Mouse (Mus musculus) intestine, postnatal 0 days (tissue): Measurements from ENCODE around the gene Zwilch. TPM values are rescaled to one million over a fixed set of nuclear protein-coding genes. Genes with fewer than 3 reads are reported as not detected.
"Not testable (repeated sequence)": the region's sequence is repeated elsewhere in the genome, so short reads cannot be mapped to it uniquely, and the experiment has no call there.

ENCODE experiments used
- ATAC-seq: fragments of 200-750 bp; cut with Nextera tagmentation; 2 replicates; pipeline ENCODE4 v1.8.0; 2017; ENCODE audit warnings: mild to moderate bottlenecking, moderate TSS enrichment, moderate library complexity
- H3K27ac ChIP-seq: fragments of 300-500 bp; sonication (generic); 2 replicates; pipeline ENCODE4 v1.5.1; 2014; ENCODE audit warnings: mild to moderate bottlenecking, low read depth, low read length, moderate library complexity
- H3K27me3 ChIP-seq: fragments of 300-500 bp; sonication (generic); replicated peaks from 2 replicates; pipeline ENCODE4 v1.6.1; 2014; ENCODE audit warnings: low read length, mixed read lengths; ENCODE audit not compliant: control insufficient read depth, insufficient read depth
- H3K36me3 ChIP-seq: fragments of 300-500 bp; sonication (generic); 2 replicates; pipeline ENCODE4 v1.6.1; 2014; ENCODE audit warnings: mild to moderate bottlenecking, moderate library complexity; ENCODE audit not compliant: control insufficient read depth, insufficient read depth
- H3K4me1 ChIP-seq: fragments of 300-500 bp; sonication (generic); replicated peaks from 2 replicates; pipeline ENCODE4 v1.6.1; 2014; ENCODE audit warnings: antibody characterized with exemption, low read length, mixed read lengths; ENCODE audit not compliant: control insufficient read depth, insufficient read depth
- H3K4me2 ChIP-seq: fragments of 300-500 bp; sonication (generic); replicated peaks from 2 replicates; pipeline ENCODE4 v1.6.1; 2014; ENCODE audit warnings: low read depth, mild to moderate bottlenecking, moderate library complexity
- H3K4me3 ChIP-seq: fragments of 300-500 bp; sonication (generic); 2 replicates; pipeline ENCODE4 v1.5.1; 2014; ENCODE audit warnings: low read depth, low read length
- H3K9ac ChIP-seq: fragments of 300-500 bp; sonication (generic); 2 replicates; pipeline ENCODE4 v1.6.1; 2014; ENCODE audit warnings: mild to moderate bottlenecking, low read depth, low read length
- H3K9me3 ChIP-seq: fragments of 300-500 bp; sonication (generic); 2 replicates; pipeline ENCODE4 v1.6.1; 2016; ENCODE audit warnings: mixed run types; ENCODE audit not compliant: control insufficient read depth
- CTCF ChIP-seq: sonication (generic); IDR thresholded peaks from 2 replicates; pipeline ENCODE4 v1.5.1; 2016; ENCODE audit warnings: low read depth, mild to moderate bottlenecking, control low read depth, antibody characterized with exemption, moderate library complexity
- WGBS: fragments of 180-500 bp; shearing (Covaris S2); extraction: QIAGEN DNeasy Blood & Tissue Kit; methylation state at CpG from one replicate; pipeline ENCODE4 v1.1.7; 2014; 5-methylcytosine and 5-hydroxymethylcytosine counted together
- polyA plus RNA-seq: library from polyadenylated mRNA; unstranded; fragments of >200 nt; fragmentation: Nextera tagmentation; extraction: Ambion mirVana; gene quantifications from 2 replicates; pipeline ENCODE4 v1.2.1, GENCODE M21; 2015

The Zwilch gene
- polyA plus RNA-seq, 1 experiment from 2014 or later = 3.0 TPM

DNA sequence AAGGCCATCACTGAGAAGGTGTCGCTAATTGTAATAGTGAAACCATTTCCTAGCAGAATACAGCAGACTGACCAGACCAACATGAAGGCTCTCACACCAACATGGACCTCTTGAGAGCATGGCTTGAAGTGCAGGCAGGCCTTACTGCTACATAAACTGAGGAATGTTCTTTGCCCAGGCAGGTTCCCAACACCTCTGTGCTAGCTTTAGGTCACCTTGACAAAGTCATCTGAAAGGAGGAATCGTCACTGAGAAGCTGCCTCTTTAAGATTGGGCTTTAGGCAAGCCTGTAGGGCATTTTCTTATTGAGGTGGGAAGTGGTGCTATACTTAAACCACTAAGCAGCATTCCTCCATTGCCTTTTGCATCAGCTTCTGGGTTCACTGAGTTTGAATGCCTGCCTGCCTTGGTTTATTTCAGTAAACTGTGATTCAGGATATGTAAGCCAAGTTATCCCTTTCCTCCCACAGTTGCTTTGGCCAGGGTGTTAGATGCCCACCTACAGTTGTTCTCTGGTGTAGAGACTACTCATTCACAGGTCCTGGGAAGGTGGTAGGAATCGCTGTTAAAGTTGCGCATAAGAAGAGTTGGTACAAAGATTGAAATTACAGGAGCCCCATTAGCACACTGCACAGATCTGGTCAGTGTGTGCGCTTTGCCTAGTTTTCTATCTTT, 11.4 kb upstream of the Zwilch start:
- H3K9me3 ChIP-seq = no peaks in the 10 kb centered on the region
- H3K4me1 ChIP-seq = 0 out of 2 replicates have a peak, but pooled peaks cover 4% of the 10 kb centered on the region
- H3K9ac ChIP-seq = no peak overlapping the region
- peaks cover 59% of the 10 kb centered on the region for H3K36me3 ChIP-seq
- 90% methylated on average over 5 of the region's 5 CpGs for WGBS
- ATAC-seq = no peak
- no peaks in the 10 kb centered on the region for H3K27me3 ChIP-seq
- no peak for TF ChIP-seq CTCF
- no peak overlapping the region for H3K4me3 ChIP-seq
- no peak overlapping the region for H3K27ac ChIP-seq
- H3K4me2 ChIP-seq = no peak overlapping the region

DNA sequence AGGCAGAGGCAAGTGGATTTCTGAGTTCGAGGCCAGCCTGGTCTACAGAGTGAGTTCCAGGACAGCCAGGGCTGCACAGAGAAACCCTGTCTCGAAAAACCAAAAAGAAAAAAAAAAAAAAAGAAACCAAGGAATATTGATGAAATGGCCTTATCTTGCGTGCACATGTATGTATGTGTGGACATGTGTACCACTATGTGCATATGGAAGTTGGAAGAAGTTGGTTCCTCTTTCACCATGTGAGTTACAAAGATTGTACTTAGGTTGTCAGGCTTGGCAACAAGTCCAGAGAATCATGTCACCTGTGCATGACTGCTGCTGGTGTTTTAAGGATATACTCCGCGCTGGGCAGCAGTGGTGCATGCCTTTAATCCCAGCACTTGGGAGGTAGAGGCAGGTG, 10.4 kb upstream of the Zwilch start:
- not testable (repeated sequence) for H3K27me3 ChIP-seq, H3K9ac ChIP-seq, H3K27ac ChIP-seq, H3K4me2 ChIP-seq, H3K9me3 ChIP-seq, ATAC-seq, H3K4me3 ChIP-seq, H3K4me1 ChIP-seq
- peaks cover 50% of the 10 kb centered on the region for H3K36me3 ChIP-seq
- 94% methylated on average over 5 of the region's 5 CpGs for WGBS

DNA sequence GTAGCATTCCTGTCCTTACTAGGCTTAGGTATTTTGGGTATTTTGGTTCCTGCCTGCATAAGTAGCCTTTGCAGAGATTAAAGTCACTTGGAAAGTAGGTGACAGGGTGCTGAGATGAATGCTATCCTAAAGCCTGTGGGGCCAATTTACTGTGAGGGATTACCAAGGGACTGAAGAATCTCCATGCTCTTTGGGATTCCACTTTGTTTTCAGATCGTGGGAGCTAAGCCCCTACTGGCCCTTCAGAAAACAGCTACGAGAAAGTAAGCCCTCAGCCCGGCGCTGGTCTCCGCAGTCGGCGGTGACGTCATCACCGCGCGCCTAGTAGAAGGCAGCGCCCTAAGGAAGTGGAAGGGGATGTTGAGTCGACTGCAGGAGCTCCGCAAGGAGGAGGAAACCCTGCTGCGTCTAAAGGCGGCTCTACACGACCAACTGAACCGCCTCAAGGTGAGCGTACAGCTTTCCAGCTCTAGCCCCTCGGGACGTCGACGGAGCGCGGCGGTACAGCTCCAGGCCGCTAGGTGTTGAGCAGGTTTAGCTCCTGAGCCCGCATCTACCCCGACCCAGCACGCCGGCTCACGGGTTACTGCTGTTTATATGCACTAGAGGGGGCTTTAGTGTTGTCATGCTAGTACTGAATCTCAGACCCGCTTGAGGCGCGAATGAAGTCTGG, 6.2 kb upstream of the Zwilch start, which contains the start of gene Snapc5:
TSS of gene Snapc5 (plus strand) at position 301 of the 673 bp plus-strand sequence.
- ATAC-seq = peak; percentile 94
- H3K4me1 ChIP-seq = peaks cover 4% of the 10 kb centered on the region; the same call in 1 of the 2 replicates
- H3K27ac ChIP-seq = peak within 1 kb of the TSS; percentile 87
- H3K9me3 ChIP-seq = no peaks in the 10 kb centered on the region
- H3K4me3 ChIP-seq = peak within 1 kb of the TSS; percentile 70
- under 1% methylated on average over 35 of the region's 35 CpGs for WGBS
- H3K27me3 ChIP-seq = no peaks in the 10 kb centered on the region
- H3K4me2 ChIP-seq = peak within 1 kb of the TSS; percentile 71
- peak; percentile 75 for TF ChIP-seq CTCF
- peak within 1 kb of the TSS; percentile 67 for H3K9ac ChIP-seq
- peaks cover 52% of the 10 kb centered on the region for H3K36me3 ChIP-seq

DNA sequence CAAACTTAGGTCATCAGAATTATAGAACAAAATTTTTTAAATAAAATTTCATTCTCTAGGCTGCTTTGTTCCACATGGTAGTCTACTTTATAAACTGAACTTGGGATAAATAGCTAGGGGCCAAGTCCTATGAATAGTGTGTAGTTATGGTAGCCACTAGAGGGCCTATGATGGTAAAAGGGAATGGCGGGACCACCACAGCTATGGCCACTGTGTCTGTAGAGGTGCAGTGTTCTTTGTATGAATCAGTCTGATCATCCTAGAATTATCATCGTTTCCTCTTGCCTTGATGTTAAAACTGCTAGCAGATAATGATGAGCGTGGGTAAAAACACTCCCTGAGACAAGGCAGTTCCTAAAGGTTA, 5.7 kb upstream of the Zwilch start:
- no peaks in the 10 kb centered on the region for H3K9me3 ChIP-seq
- H3K36me3 ChIP-seq = peaks cover 52% of the 10 kb centered on the region
- TF ChIP-seq CTCF = peak; percentile 62
- peak overlapping the region; percentile 87 for H3K27ac ChIP-seq
- peak; percentile 40 for ATAC-seq
- H3K4me3 ChIP-seq = peak overlapping the region; percentile 70
- 38% methylated on average over 3 of the region's 3 CpGs for WGBS
- H3K9ac ChIP-seq = peak overlapping the region; percentile 67
- H3K4me1 ChIP-seq = peaks cover 4% of the 10 kb centered on the region; the same call in 1 of the 2 replicates
- H3K27me3 ChIP-seq = no peaks in the 10 kb centered on the region
- H3K4me2 ChIP-seq = peak overlapping the region; percentile 71

DNA sequence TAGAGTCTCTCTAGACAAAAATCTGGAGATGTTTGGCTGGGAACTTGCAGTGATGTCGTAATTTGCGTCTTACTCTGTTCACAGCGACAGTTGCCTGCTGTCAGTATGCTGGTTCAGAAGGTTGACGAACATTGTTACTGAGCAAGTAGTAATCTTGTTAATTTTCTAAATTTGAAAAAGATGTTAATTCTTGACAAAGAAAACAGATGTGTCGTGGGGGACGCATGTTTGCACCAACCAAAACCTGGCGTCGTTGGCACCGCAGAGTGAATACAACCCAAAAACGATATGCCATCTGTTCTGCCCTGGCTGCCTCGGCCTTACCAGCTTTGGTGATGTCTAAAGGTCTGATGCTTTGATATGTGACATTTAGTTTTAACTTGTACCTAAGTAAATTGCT, 2.5 kb upstream of the Zwilch start:
- Histone ChIP-seq H3K9me3 (no peaks in the 10 kb centered on the region), H3K4me3 (no peak overlapping the region), H3K27ac (0 out of 2 replicates have a peak overlapping the region, but pooled peaks have one; percentile 7), H3K27me3 (no peaks in the 10 kb centered on the region), H3K4me1 (peaks cover 4% of the 10 kb centered on the region; the same call in 1 of the 2 replicates), H3K36me3 (peaks cover 34% of the 10 kb centered on the region), H3K4me2 (no peak overlapping the region; the same call in 1 of the 2 replicates), H3K9ac (no peak overlapping the region)
- WGBS = 81% methylated on average over 11 of the region's 11 CpGs
- TF ChIP-seq CTCF = no peak
- ATAC-seq = no peak

DNA sequence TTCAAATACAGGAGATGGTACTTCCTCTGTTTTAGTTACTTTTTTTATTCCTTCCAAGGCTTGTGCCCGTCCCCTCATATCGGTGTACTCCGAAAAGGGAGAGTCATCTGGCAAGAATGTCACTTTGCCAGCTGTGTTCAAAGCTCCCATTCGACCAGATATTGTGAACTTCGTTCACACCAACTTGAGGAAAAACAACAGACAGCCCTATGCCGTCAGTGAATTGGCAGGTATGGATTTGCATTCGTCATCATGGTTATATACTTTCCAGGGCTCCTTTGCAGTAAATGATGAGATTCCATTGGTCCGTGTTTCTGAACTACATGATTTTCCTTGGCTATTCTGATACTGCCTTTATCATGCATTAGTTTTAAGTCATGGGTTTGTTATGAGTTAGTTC, 1.9 kb upstream of the Zwilch start:
- Histone ChIP-seq H3K4me1 (no peaks in the 10 kb centered on the region; the same call in 1 of the 2 replicates), H3K27me3 (no peaks in the 10 kb centered on the region), H3K4me2 (peak overlapping the region; percentile 76), H3K9ac (no peak overlapping the region), H3K27ac (0 out of 2 replicates have a peak overlapping the region, but pooled peaks have one; percentile 7), H3K9me3 (no peaks in the 10 kb centered on the region), H3K36me3 (peaks cover 34% of the 10 kb centered on the region), H3K4me3 (no peak overlapping the region)
- TF ChIP-seq CTCF = no peak
- 34% methylated on average over 8 of the region's 8 CpGs for WGBS
- ATAC-seq = no peak
